Mouse (Mus musculus) heart, postnatal 4 days (tissue): Measurements from ENCODE around the gene Zfp619. TPM values are rescaled to one million over a fixed set of nuclear protein-coding genes. Genes with fewer than 3 reads are reported as not detected.
A peak's percentile ranks its signal among the peaks of the same experiment; 100 is the strongest.
"Not testable (repeated sequence)": the region's sequence is repeated elsewhere in the genome, so short reads cannot be mapped to it uniquely, and the experiment has no call there.

Experiments
- DNase-seq: peaks from one replicate; pipeline ENCODE4 v3.0.0; 2021
- total RNA-seq, 2 experiments: library from RNA; stranded (reverse); gene quantifications; 2 replicates each; pipeline ENCODE4 v1.2.3; 2021

Gene Zfp619
- 1 to 10 TPM; 3.3 to 3.4 TPM for total RNA-seq

GRCm38 (mm10) chr7:39517616-39518177 lies at the start of gene Zfp619:
Zfp619 (plus strand) TSS chr7:39517766.
- DNase-seq: peak; percentile 95

GRCm38 (mm10) chr7:39479013-39479412 lies 38.6 kb upstream of the Zfp619 start:
- DNase-seq: no peak

- DNase-seq: no peak
Observed at GRCm38 (mm10) chr7:39484384-39484783, 33.2 kb upstream of the Zfp619 start.

- no peak for DNase-seq
Observed at GRCm38 (mm10) chr7:39487159-39487853, 30.3 kb upstream of the Zfp619 start.

- no peak for DNase-seq
Observed at GRCm38 (mm10) chr7:39487854-39488205, 29.7 kb upstream of the Zfp619 start.

GRCm38 (mm10) chr7:39494646-39495045 lies 22.9 kb upstream of the Zfp619 start:
- no peak for DNase-seq

- no peak for DNase-seq
Observed at GRCm38 (mm10) chr7:39504100-39504499, 13.5 kb upstream of the Zfp619 start.

GRCm38 (mm10) chr7:39518362-39518761 lies 796 bp downstream of the Zfp619 start:
- DNase-seq: peak; percentile 18

- DNase-seq: no peak
Observed at GRCm38 (mm10) chr7:39523703-39524424, 6.3 kb downstream of the Zfp619 start.

GRCm38 (mm10) chr7:39543151-39543550 lies 25.6 kb downstream of the Zfp619 start:
- DNase-seq: no peak

GRCm38 (mm10) chr7:39544242-39545111 lies 26.9 kb downstream of the Zfp619 start:
- peak; percentile 81 for DNase-seq

- DNase-seq: no peak
Observed at GRCm38 (mm10) chr7:39545134-39545533, 27.6 kb downstream of the Zfp619 start.

GRCm38 (mm10) chr7:39549336-39549735 lies 31.8 kb downstream of the Zfp619 start:
- DNase-seq: peak; percentile 54

- DNase-seq: peak; percentile 95
Observed at GRCm38 (mm10) chr7:39551976-39552891, 34.7 kb downstream of the Zfp619 start.

GRCm38 (mm10) chr7:39552993-39553392 lies 35.4 kb downstream of the Zfp619 start:
- no peak for DNase-seq

GRCm38 (mm10) chr7:39553871-39554270 lies 36.3 kb downstream of the Zfp619 start:
- no peak for DNase-seq

GRCm38 (mm10) chr7:39580066-39580465 lies 62.5 kb downstream of the Zfp619 start:
- no peak for DNase-seq

- no peak for DNase-seq
Observed at GRCm38 (mm10) chr7:39580601-39581000, 63.0 kb downstream of the Zfp619 start.

GRCm38 (mm10) chr7:39586834-39587233 lies 69.3 kb downstream of the Zfp619 start:
- not testable (repeated sequence) for DNase-seq

- no peak for DNase-seq
Observed at GRCm38 (mm10) chr7:39588037-39588436, 70.5 kb downstream of the Zfp619 start.

GRCm38 (mm10) chr7:39588471-39589041 lies 71.0 kb downstream of the Zfp619 start:
- peak; percentile 31 for DNase-seq
